In genomic region chr5:148897941-148898417, GRCm38 (mm10) we compare ENCODE assay signal across 8 mouse cellular contexts. TPM values are rescaled to one million over a fixed set of nuclear protein-coding genes. Genes with fewer than 3 reads are reported as not detected.
A peak's percentile ranks its signal among the peaks of the same experiment; 100 is the strongest.
DNase-seq lines count a peak whose midpoint lies in the region; ATAC-seq lines count a peak whose summit lies in the region.

No protein-coding gene starts in this region.

- H3K36me3 ChIP-seq in embryonic facial prominence, embryonic 13.5 days: peaks cover 19% of the 10 kb centered on the region
- peaks cover 21% of the 10 kb centered on the region for H3K36me3 ChIP-seq in embryonic facial prominence, embryonic 10.5 days (replicated peaks)

- H3K4me3 ChIP-seq in embryonic facial prominence, embryonic 13.5 days: no peak overlapping the region
- H3K4me3 ChIP-seq in embryonic facial prominence, embryonic 10.5 days: no peak overlapping the region

- peaks cover 11% of the 10 kb centered on the region; the same call in 1 of the 2 replicates for H3K4me1 ChIP-seq in embryonic facial prominence, embryonic 13.5 days
- H3K4me1 ChIP-seq in embryonic facial prominence, embryonic 10.5 days: peaks cover 19% of the 10 kb centered on the region

- no peaks in the 10 kb centered on the region for H3K27me3 ChIP-seq in embryonic facial prominence, embryonic 13.5 days
- H3K27me3 ChIP-seq in embryonic facial prominence, embryonic 10.5 days (replicated peaks; ENCODE audit: low read depth, poor library complexity, severe bottlenecking): no peaks in the 10 kb centered on the region

- no peak for ATAC-seq in embryonic facial prominence, embryonic 13.5 days (ENCODE audit: insufficient number of reproducible peaks, insufficient read depth, low FRiP score, low TSS enrichment, low read depth)

- no peak for DNase-seq in embryonic facial prominence, embryonic 10.5 days (ENCODE audit: low spot score)
- DNase-seq in spleen, postnatal 10 days (ENCODE audit: low spot score in 2 of 2): peak; percentile 50 to 58
- DNase-seq in spleen, postnatal 14 days (ENCODE audit: low spot score in 2 of 2): no peak
- DNase-seq in kidney, postnatal 4 days: peak; percentile 38 to 52
- peak; percentile 55 for DNase-seq in thymus, postnatal 14 days
- DNase-seq in natural killer cell, adult 2 months (ENCODE audit: low spot score in 2 of 2): no peak
- DNase-seq in adrenal gland, adult 2 months: no peak

- WGBS in embryonic facial prominence, embryonic 13.5 days: 80% methylated on average over 12 of the region's 12 CpGs
- WGBS in embryonic facial prominence, embryonic 10.5 days: 85% methylated on average over 12 of the region's 12 CpGs

- 0 out of 2 replicates have a peak overlapping the region, but pooled peaks have one; percentile 36 for H3K9ac ChIP-seq in embryonic facial prominence, embryonic 13.5 days

- no peak overlapping the region for H3K27ac ChIP-seq in embryonic facial prominence, embryonic 13.5 days
- H3K27ac ChIP-seq in embryonic facial prominence, embryonic 10.5 days (replicated peaks): no peak overlapping the region; the same call in 1 of the 2 replicates

- no peaks in the 10 kb centered on the region for H3K9me3 ChIP-seq in embryonic facial prominence, embryonic 13.5 days
- H3K9me3 ChIP-seq in embryonic facial prominence, embryonic 10.5 days: no peaks in the 10 kb centered on the region

- H3K4me2 ChIP-seq in embryonic facial prominence, embryonic 13.5 days: no peak overlapping the region

RNA-seq across cellular contexts. Expression of gene Katnal1, which starts 31.1 kb away (rescaled TPM):
- polyA plus RNA-seq in embryonic facial prominence, embryonic 13.5 days (2015; fragmentation: Nextera tagmentation; extraction: Ambion mirVana): 18.4 and 19.4 TPM in 2 replicates
- 19.9 and 20.2 TPM in 2 replicates for polyA plus RNA-seq in embryonic facial prominence, embryonic 10.5 days (2016; fragmentation: Nextera tagmentation; extraction: Ambion mirVana)
- 10 to 100 TPM in 1 of 2 experiments, 1 to 10 TPM in 1; 6.5 to 10.1 TPM for total RNA-seq in adrenal gland, adult 2 months (2021)
- 3.2 and 3.8 TPM in 2 replicates for polyA plus RNA-seq in adrenal gland, adult 2 months (2012; rRNA removed)

Comparison
In these comparisons a context has a peak if more than half of its experiments do, and no peak if none do; other contexts are left out.
1. DNase-seq: peak in spleen, postnatal 10 days (2 of 2), kidney, postnatal 4 days (2 of 2) and thymus, postnatal 14 days (single experiment); none in embryonic facial prominence, embryonic 10.5 days (single experiment), spleen, postnatal 14 days (0 of 2), natural killer cell, adult 2 months (0 of 2) and adrenal gland, adult 2 months (single experiment).